Mouse (Mus musculus): Measurements from ENCODE around the gene Gm20481. TPM values are rescaled to one million over a fixed set of nuclear protein-coding genes. Genes with fewer than 3 reads are reported as not detected.

Gene Gm20481
- polyA plus RNA-seq (2014; fragmentation: Illumina TruSeq; extraction: RNeasy Lipid Tissue Mini Kit (QIAGEN cat#74804); ENCODE audit: low replicate concordance) = not detected

GRCm38 (mm10) chr17:34969822-34970221, at the start of gene Gm20481:
Gm20481 (plus strand) TSS chr17:34969912.

DNA sequence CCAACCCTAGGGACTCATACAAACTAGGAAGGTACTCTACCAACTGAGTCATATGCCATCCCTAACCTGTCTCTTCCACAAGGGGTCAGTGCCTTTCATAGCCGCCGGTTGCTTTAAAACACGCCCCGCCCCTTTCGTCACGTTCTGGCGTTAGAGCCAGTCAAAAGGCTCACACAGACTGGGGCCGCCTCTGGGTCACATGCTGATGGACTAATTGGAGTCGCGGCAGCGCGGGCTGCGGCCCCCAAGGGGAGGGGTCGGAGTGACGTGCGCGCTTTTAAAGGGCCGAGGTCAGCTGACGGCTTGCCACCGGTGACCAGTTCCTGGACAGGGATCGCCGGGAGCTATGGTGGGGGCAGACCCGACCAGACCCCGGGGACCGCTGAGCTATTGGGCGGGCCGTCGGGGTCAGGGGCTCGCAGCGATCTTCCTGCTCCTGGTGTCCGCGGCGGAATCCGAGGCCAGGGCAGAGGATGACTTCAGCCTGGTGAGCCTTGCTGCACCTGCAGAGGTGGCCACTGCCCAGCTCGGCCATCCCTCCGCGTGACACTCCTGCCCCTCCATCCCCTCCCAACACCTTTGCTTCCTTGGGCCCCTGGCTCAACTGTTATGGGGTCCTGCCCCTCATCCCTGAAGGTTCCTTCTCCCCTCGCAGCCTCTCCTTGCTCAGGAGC, 38.5 kb upstream of the Gm20481 start, which contains the start of gene Neu1:
Neu1 (plus strand) TSS at position 193 of the 674 bp plus-strand sequence.

DNA sequence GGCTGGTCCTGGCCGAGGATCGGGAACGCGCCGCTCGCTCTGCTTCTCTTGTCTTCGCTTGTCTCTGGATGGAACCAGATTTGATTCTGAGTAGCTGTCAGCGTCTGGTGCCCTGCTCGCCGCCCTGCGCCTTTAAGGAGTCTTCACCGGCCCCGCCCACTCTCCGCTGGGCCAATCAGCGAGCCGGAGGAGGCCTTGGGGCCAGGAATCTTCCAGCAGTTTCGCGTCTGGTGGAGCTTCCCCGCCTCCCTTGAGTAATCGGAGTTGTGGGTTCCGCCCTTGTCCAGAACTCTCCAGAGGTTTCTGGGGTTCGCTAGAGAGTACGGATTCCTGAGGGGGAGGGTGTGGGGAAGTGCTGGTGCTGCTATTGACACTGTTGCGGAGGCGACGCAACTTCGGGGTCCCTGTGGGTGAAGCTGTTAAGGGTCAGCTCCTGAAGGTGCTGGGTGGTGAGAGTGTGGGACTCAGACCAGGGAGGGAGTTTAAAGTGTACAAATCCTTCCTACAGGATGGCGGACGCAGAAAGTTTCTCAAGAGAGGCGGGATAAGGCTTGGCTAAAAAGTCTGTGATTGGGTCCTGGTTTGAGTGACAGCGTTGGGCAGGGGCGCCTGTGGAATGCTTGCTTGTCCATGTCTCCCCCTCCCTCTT, 10.5 kb upstream of the Gm20481 start, which contains the start of gene Hspa1b:
Hspa1b (minus strand) TSS at position 109 of the 649 bp plus-strand sequence.

GRCm38 (mm10) chr17:34972069-34972749, 2.5 kb downstream of the Gm20481 start, which contains the start of the genes Hspa1a and Hspa1l:
Hspa1a (minus strand) TSS chr17:34972156.
Hspa1l (plus strand) TSS chr17:34972703.

GRCm38 (mm10) chr17:34981690-34982180, 12.0 kb downstream of the Gm20481 start, which contains the start of gene Lsm2:
Lsm2 (plus strand) TSS chr17:34981862.

DNA sequence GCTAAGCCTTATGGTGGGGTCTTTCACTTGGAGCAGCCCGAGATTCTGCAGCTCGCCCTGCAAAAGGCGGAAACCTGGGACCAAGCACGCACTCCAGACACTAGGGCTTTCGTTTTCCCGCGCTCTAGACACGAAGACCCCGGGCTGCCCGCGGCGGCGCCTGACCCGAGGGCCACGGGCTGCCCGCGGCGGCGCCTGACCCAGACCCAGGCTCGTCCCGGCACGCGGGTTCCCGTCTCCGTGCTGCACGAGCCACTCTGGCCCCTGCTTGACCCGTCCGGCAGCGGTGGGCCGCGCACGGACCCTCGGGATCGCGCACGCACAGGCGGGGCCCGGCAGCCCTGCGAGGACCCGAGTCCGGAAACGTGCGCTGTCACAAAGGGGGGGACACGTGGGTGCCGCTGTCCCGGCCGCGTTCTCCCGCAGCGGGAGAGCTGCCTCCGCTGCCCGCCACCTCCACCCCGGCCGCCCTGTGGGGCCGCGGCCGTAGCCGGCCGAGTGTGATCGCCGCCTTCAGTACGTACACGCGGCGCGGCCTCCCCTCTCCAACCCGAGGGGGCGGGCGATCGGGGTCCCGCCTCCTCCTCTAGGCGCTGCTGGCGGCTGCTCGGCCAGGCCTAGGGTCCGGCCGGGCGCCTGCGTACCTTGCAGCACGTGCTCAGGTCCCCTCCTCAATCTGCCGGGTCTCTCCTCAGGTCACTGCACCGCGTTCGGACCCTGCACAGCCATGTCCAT, 31.2 kb downstream of the Gm20481 start, which contains the start of gene Vars:
Vars (plus strand) TSS at position 271 of the 735 bp plus-strand sequence.

DNA sequence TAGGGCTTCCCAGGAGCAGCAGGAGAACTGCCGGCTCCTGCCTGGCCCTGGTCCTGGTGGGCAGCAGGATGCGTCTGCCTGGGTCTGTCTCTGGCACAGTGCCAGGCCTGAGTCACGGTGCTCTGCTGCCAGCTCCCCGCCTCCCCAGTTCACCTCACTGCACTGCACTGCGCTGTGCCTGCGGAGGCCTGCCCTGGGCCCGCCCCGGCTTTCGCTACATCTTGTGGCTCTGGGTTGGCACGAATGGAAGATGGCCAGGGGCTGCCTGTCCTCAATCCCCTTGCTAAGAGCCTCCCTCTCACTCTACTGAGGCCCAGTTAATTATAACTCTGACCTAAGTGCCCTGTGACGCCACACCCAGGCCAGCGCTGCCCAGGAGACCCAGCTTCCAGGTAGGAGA, 46.7 kb downstream of the Gm20481 start, which contains the start of gene Vwa7:
Vwa7 (plus strand) TSS at position 204 of the 400 bp plus-strand sequence.

Other genes starting within 250 kb of the Gm20481 start
- gene C4b, start 226.0 kb upstream of the Gm20481 start, polyA plus RNA-seq (2014; fragmentation: Illumina TruSeq; extraction: RNeasy Lipid Tissue Mini Kit (QIAGEN cat#74804); ENCODE audit: low replicate concordance) = 0.19 TPM
- gene Cyp21a1, start 165.4 kb upstream of the Gm20481 start, polyA plus RNA-seq (2014; fragmentation: Illumina TruSeq; extraction: RNeasy Lipid Tissue Mini Kit (QIAGEN cat#74804); ENCODE audit: low replicate concordance) = not detected
- 17.0 TPM for gene Stk19, start 133.0 kb upstream of the Gm20481 start, polyA plus RNA-seq (2014; fragmentation: Illumina TruSeq; extraction: RNeasy Lipid Tissue Mini Kit (QIAGEN cat#74804); ENCODE audit: low replicate concordance)
- 1.6 TPM for gene Dxo, start 132.9 kb upstream of the Gm20481 start, polyA plus RNA-seq (2014; fragmentation: Illumina TruSeq; extraction: RNeasy Lipid Tissue Mini Kit (QIAGEN cat#74804); ENCODE audit: low replicate concordance)
- gene Skiv2l, start 119.7 kb upstream of the Gm20481 start, polyA plus RNA-seq (2014; fragmentation: Illumina TruSeq; extraction: RNeasy Lipid Tissue Mini Kit (QIAGEN cat#74804); ENCODE audit: low replicate concordance) = 4.8 TPM
- 0.41 TPM for gene Nelfe, start 119.5 kb upstream of the Gm20481 start, polyA plus RNA-seq (2014; fragmentation: Illumina TruSeq; extraction: RNeasy Lipid Tissue Mini Kit (QIAGEN cat#74804); ENCODE audit: low replicate concordance)
- gene Cfb, start 107.4 kb upstream of the Gm20481 start, polyA plus RNA-seq (2014; fragmentation: Illumina TruSeq; extraction: RNeasy Lipid Tissue Mini Kit (QIAGEN cat#74804); ENCODE audit: low replicate concordance) = 20.3 TPM
- gene Zbtb12, start 90.4 kb upstream of the Gm20481 start, polyA plus RNA-seq (2014; fragmentation: Illumina TruSeq; extraction: RNeasy Lipid Tissue Mini Kit (QIAGEN cat#74804); ENCODE audit: low replicate concordance) = 1.3 TPM
- gene Gm20547, start 87.9 kb upstream of the Gm20481 start, polyA plus RNA-seq (2014; fragmentation: Illumina TruSeq; extraction: RNeasy Lipid Tissue Mini Kit (QIAGEN cat#74804); ENCODE audit: low replicate concordance) = 2.4 TPM
- not detected for gene C2, start 71.6 kb upstream of the Gm20481 start, polyA plus RNA-seq (2014; fragmentation: Illumina TruSeq; extraction: RNeasy Lipid Tissue Mini Kit (QIAGEN cat#74804); ENCODE audit: low replicate concordance)
- 5.3 TPM for gene Ehmt2, start 71.4 kb upstream of the Gm20481 start, polyA plus RNA-seq (2014; fragmentation: Illumina TruSeq; extraction: RNeasy Lipid Tissue Mini Kit (QIAGEN cat#74804); ENCODE audit: low replicate concordance)
- gene Slc44a4, start 55.4 kb upstream of the Gm20481 start, polyA plus RNA-seq (2014; fragmentation: Illumina TruSeq; extraction: RNeasy Lipid Tissue Mini Kit (QIAGEN cat#74804); ENCODE audit: low replicate concordance) = 2.7 TPM
- 3.6 TPM for gene Neu1, start 38.7 kb upstream of the Gm20481 start, polyA plus RNA-seq (2014; fragmentation: Illumina TruSeq; extraction: RNeasy Lipid Tissue Mini Kit (QIAGEN cat#74804); ENCODE audit: low replicate concordance)
- 1.3 TPM for gene Hspa1b, start 10.7 kb upstream of the Gm20481 start, polyA plus RNA-seq (2014; fragmentation: Illumina TruSeq; extraction: RNeasy Lipid Tissue Mini Kit (QIAGEN cat#74804); ENCODE audit: low replicate concordance)
- 0.52 TPM for gene Hspa1a, start 2.2 kb downstream of the Gm20481 start, polyA plus RNA-seq (2014; fragmentation: Illumina TruSeq; extraction: RNeasy Lipid Tissue Mini Kit (QIAGEN cat#74804); ENCODE audit: low replicate concordance)
- gene Hspa1l, start 2.8 kb downstream of the Gm20481 start, polyA plus RNA-seq (2014; fragmentation: Illumina TruSeq; extraction: RNeasy Lipid Tissue Mini Kit (QIAGEN cat#74804); ENCODE audit: low replicate concordance) = not detected
- gene Lsm2, start 11.9 kb downstream of the Gm20481 start, polyA plus RNA-seq (2014; fragmentation: Illumina TruSeq; extraction: RNeasy Lipid Tissue Mini Kit (QIAGEN cat#74804); ENCODE audit: low replicate concordance) = 12.4 TPM
- 0.37 TPM for gene Vars, start 31.1 kb downstream of the Gm20481 start, polyA plus RNA-seq (2014; fragmentation: Illumina TruSeq; extraction: RNeasy Lipid Tissue Mini Kit (QIAGEN cat#74804); ENCODE audit: low replicate concordance)
- gene Vwa7, start 46.7 kb downstream of the Gm20481 start, polyA plus RNA-seq (2014; fragmentation: Illumina TruSeq; extraction: RNeasy Lipid Tissue Mini Kit (QIAGEN cat#74804); ENCODE audit: low replicate concordance) = 0.11 TPM
- not detected for gene Sapcd1, start 58.1 kb downstream of the Gm20481 start, polyA plus RNA-seq (2014; fragmentation: Illumina TruSeq; extraction: RNeasy Lipid Tissue Mini Kit (QIAGEN cat#74804); ENCODE audit: low replicate concordance)
- gene Msh5, start 76.8 kb downstream of the Gm20481 start, polyA plus RNA-seq (2014; fragmentation: Illumina TruSeq; extraction: RNeasy Lipid Tissue Mini Kit (QIAGEN cat#74804); ENCODE audit: low replicate concordance) = 0.93 TPM
- 31.3 TPM for gene Clic1, start 80.1 kb downstream of the Gm20481 start, polyA plus RNA-seq (2014; fragmentation: Illumina TruSeq; extraction: RNeasy Lipid Tissue Mini Kit (QIAGEN cat#74804); ENCODE audit: low replicate concordance)
- not detected for gene Ddah2, start 89.1 kb downstream of the Gm20481 start, polyA plus RNA-seq (2014; fragmentation: Illumina TruSeq; extraction: RNeasy Lipid Tissue Mini Kit (QIAGEN cat#74804); ENCODE audit: low replicate concordance)
- not detected for gene Ly6g6c, start 95.5 kb downstream of the Gm20481 start, polyA plus RNA-seq (2014; fragmentation: Illumina TruSeq; extraction: RNeasy Lipid Tissue Mini Kit (QIAGEN cat#74804); ENCODE audit: low replicate concordance)
- gene Mpig6b, start 96.3 kb downstream of the Gm20481 start, polyA plus RNA-seq (2014; fragmentation: Illumina TruSeq; extraction: RNeasy Lipid Tissue Mini Kit (QIAGEN cat#74804); ENCODE audit: low replicate concordance) = 0.59 TPM
- not detected for gene Ly6g6e, start 107.0 kb downstream of the Gm20481 start, polyA plus RNA-seq (2014; fragmentation: Illumina TruSeq; extraction: RNeasy Lipid Tissue Mini Kit (QIAGEN cat#74804); ENCODE audit: low replicate concordance)
- not detected for gene Ly6g6d, start 108.2 kb downstream of the Gm20481 start, polyA plus RNA-seq (2014; fragmentation: Illumina TruSeq; extraction: RNeasy Lipid Tissue Mini Kit (QIAGEN cat#74804); ENCODE audit: low replicate concordance)
- not detected for gene Ly6g6f, start 115.7 kb downstream of the Gm20481 start, polyA plus RNA-seq (2014; fragmentation: Illumina TruSeq; extraction: RNeasy Lipid Tissue Mini Kit (QIAGEN cat#74804); ENCODE audit: low replicate concordance)
- gene Abhd16a, start 119.4 kb downstream of the Gm20481 start, polyA plus RNA-seq (2014; fragmentation: Illumina TruSeq; extraction: RNeasy Lipid Tissue Mini Kit (QIAGEN cat#74804); ENCODE audit: low replicate concordance) = 3.7 TPM
- gene Ly6g5c, start 138.4 kb downstream of the Gm20481 start, polyA plus RNA-seq (2014; fragmentation: Illumina TruSeq; extraction: RNeasy Lipid Tissue Mini Kit (QIAGEN cat#74804); ENCODE audit: low replicate concordance) = not detected
- gene Ly6g5b, start 145.5 kb downstream of the Gm20481 start, polyA plus RNA-seq (2014; fragmentation: Illumina TruSeq; extraction: RNeasy Lipid Tissue Mini Kit (QIAGEN cat#74804); ENCODE audit: low replicate concordance) = not detected
- 2.3 TPM for gene Gpank1, start 151.5 kb downstream of the Gm20481 start, polyA plus RNA-seq (2014; fragmentation: Illumina TruSeq; extraction: RNeasy Lipid Tissue Mini Kit (QIAGEN cat#74804); ENCODE audit: low replicate concordance)
- 112 TPM for gene Csnk2b, start 152.1 kb downstream of the Gm20481 start, polyA plus RNA-seq (2014; fragmentation: Illumina TruSeq; extraction: RNeasy Lipid Tissue Mini Kit (QIAGEN cat#74804); ENCODE audit: low replicate concordance)
- gene D17H6S53E, start 156.5 kb downstream of the Gm20481 start, polyA plus RNA-seq (2014; fragmentation: Illumina TruSeq; extraction: RNeasy Lipid Tissue Mini Kit (QIAGEN cat#74804); ENCODE audit: low replicate concordance) = 1.7 TPM
- not detected for gene Apom, start 162.1 kb downstream of the Gm20481 start, polyA plus RNA-seq (2014; fragmentation: Illumina TruSeq; extraction: RNeasy Lipid Tissue Mini Kit (QIAGEN cat#74804); ENCODE audit: low replicate concordance)
- 9.2 TPM for gene Bag6, start 165.3 kb downstream of the Gm20481 start, polyA plus RNA-seq (2014; fragmentation: Illumina TruSeq; extraction: RNeasy Lipid Tissue Mini Kit (QIAGEN cat#74804); ENCODE audit: low replicate concordance)
- gene Prrc2a, start 195.0 kb downstream of the Gm20481 start, polyA plus RNA-seq (2014; fragmentation: Illumina TruSeq; extraction: RNeasy Lipid Tissue Mini Kit (QIAGEN cat#74804); ENCODE audit: low replicate concordance) = 7.5 TPM
- 8.4 TPM for gene Aif1, start 206.2 kb downstream of the Gm20481 start, polyA plus RNA-seq (2014; fragmentation: Illumina TruSeq; extraction: RNeasy Lipid Tissue Mini Kit (QIAGEN cat#74804); ENCODE audit: low replicate concordance)
- gene Lst1, start 218.5 kb downstream of the Gm20481 start, polyA plus RNA-seq (2014; fragmentation: Illumina TruSeq; extraction: RNeasy Lipid Tissue Mini Kit (QIAGEN cat#74804); ENCODE audit: low replicate concordance) = not detected
- gene Ltb, start 224.5 kb downstream of the Gm20481 start, polyA plus RNA-seq (2014; fragmentation: Illumina TruSeq; extraction: RNeasy Lipid Tissue Mini Kit (QIAGEN cat#74804); ENCODE audit: low replicate concordance) = not detected
- not detected for gene Tnf, start 232.1 kb downstream of the Gm20481 start, polyA plus RNA-seq (2014; fragmentation: Illumina TruSeq; extraction: RNeasy Lipid Tissue Mini Kit (QIAGEN cat#74804); ENCODE audit: low replicate concordance)
- not detected for gene Lta, start 235.4 kb downstream of the Gm20481 start, polyA plus RNA-seq (2014; fragmentation: Illumina TruSeq; extraction: RNeasy Lipid Tissue Mini Kit (QIAGEN cat#74804); ENCODE audit: low replicate concordance)